Mouse (Mus musculus): Measurements from ENCODE around the gene Mrpl2.

DNA sequence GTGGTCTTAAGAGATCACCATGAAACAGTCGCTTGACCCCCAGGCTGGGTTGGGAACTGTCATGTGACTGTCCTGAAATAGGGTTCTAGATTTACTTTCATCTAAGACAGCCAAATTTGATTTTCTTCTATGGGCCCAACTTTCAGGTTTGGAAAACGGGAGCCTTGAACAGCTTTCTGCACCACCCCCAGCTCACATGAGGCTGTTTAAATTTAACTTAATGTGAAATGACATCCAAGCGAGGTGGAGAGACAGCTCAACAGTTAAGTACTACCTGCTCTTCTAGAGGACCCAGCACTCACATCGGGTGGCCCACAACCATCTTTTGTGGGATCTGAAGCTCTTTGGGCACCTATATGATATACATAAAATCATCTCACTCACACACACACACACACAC lies 47.1 kb upstream of the Mrpl2 start:
- no peak for TF ChIP-seq CTCF (IDR thresholded peaks at IDR 0.05; ENCODE audit: control insufficient read depth, insufficient read depth, low read length)
- no peak for TF ChIP-seq POLR2A (IDR thresholded peaks at IDR 0.05; ENCODE audit: borderline replicate concordance, control insufficient read depth, low read depth, low read length)
